Mouse (Mus musculus) retina, embryonic 14.5 days (tissue): ENCODE results near the gene Mgmt.

Source experiments
- DNase-seq: peaks from one replicate; pipeline ENCODE4 v3.0.0-alpha.2; 2015; ENCODE audit warnings: low spot score

Gene Mgmt

GRCm38 (mm10) chr7:136894106-136894986, at the start of gene Mgmt:
Mgmt (plus strand) TSS chr7:136894614.
- peak; percentile 91 for DNase-seq

- no peak for DNase-seq
These were observed 49.6 kb upstream of the Mgmt start for GRCm38 (mm10) chr7:136844835-136845234.

- DNase-seq, result no peak
These were observed 49.1 kb upstream of the Mgmt start for GRCm38 (mm10) chr7:136845321-136845720.

- DNase-seq, result no peak
These were observed 48.3 kb upstream of the Mgmt start for GRCm38 (mm10) chr7:136846086-136846620.

GRCm38 (mm10) chr7:136847601-136848000, 46.8 kb upstream of the Mgmt start:
- no peak for DNase-seq

GRCm38 (mm10) chr7:136848761-136849160, 45.7 kb upstream of the Mgmt start:
- no peak for DNase-seq

- no peak for DNase-seq
These were observed 44.6 kb upstream of the Mgmt start for GRCm38 (mm10) chr7:136849811-136850210.

- no peak for DNase-seq
These were observed 44.1 kb upstream of the Mgmt start for GRCm38 (mm10) chr7:136850339-136850738.

- no peak for DNase-seq
These were observed 42.5 kb upstream of the Mgmt start for GRCm38 (mm10) chr7:136851946-136852345.

- DNase-seq, result no peak
These were observed 41.7 kb upstream of the Mgmt start for GRCm38 (mm10) chr7:136852721-136853120.

GRCm38 (mm10) chr7:136864677-136865463, 29.5 kb upstream of the Mgmt start:
- DNase-seq, result no peak

GRCm38 (mm10) chr7:136865876-136866275, 28.5 kb upstream of the Mgmt start:
- DNase-seq, result no peak

GRCm38 (mm10) chr7:136866535-136866934, 27.9 kb upstream of the Mgmt start:
- DNase-seq, result no peak

- no peak for DNase-seq
These were observed 22.9 kb upstream of the Mgmt start for GRCm38 (mm10) chr7:136871535-136871934.

- peak; percentile 48 for DNase-seq
These were observed 22.4 kb upstream of the Mgmt start for GRCm38 (mm10) chr7:136872059-136872458.

GRCm38 (mm10) chr7:136874396-136874795, 20.0 kb upstream of the Mgmt start:
- no peak for DNase-seq

GRCm38 (mm10) chr7:136880386-136880785, 14.0 kb upstream of the Mgmt start:
- no peak for DNase-seq

- no peak for DNase-seq
These were observed 6.3 kb upstream of the Mgmt start for GRCm38 (mm10) chr7:136888161-136888560.

- DNase-seq, result no peak
These were observed 942 bp downstream of the Mgmt start for GRCm38 (mm10) chr7:136895356-136895755.

- no peak for DNase-seq
These were observed 1.4 kb downstream of the Mgmt start for GRCm38 (mm10) chr7:136895851-136896250.

- DNase-seq, result peak; percentile 70
These were observed 3.1 kb downstream of the Mgmt start for GRCm38 (mm10) chr7:136897481-136897880.

- DNase-seq, result no peak
These were observed 3.6 kb downstream of the Mgmt start for GRCm38 (mm10) chr7:136898005-136898404.
